In genomic region chr17:30307168-30307567, GRCm38 (mm10) we compare ENCODE assay signal across 32 mouse cellular contexts.
A peak's percentile ranks its signal among the peaks of the same experiment; 100 is the strongest.
DNase-seq lines count a peak whose midpoint lies in the region; ATAC-seq lines count a peak whose summit lies in the region.
"Had no signal": no experiment of that assay in that cellular context is flagged by ENCODE, and none has a peak within 500 bp of the region (broad histone marks: within the 10 kb centered on the region; RNA-seq: fewer than 3 reads in every experiment).

No protein-coding gene starts in this region.

- no peak for DNase-seq in heart, adult 8-10 months (ENCODE audit: low spot score)
- DNase-seq in midbrain, embryonic 11.5 days (ENCODE audit: low spot score, missing footprints), result peak; percentile 61
- DNase-seq in induced T-regulatory cell, adult 2 months (ENCODE audit: low read depth), result peak; percentile 10
- DNase-seq in thymus, postnatal 4 days, result no peak
- DNase-seq in c-Kit-positive CD71-positive TER-119-positive erythroid progenitor cells, embryonic 14.5 days (ENCODE audit: low spot score), result no peak
- DNase-seq: adrenal gland, postnatal 10 days; cerebellum, adult 11-12 months; cerebellum, adult 9-11 months; embryo, embryonic 11 days; gastrocnemius, adult 2 months; heart, postnatal 4 days; kidney, adult 2 months; kidney, postnatal 4 days; liver, embryonic 13.5 days; lung, adult 18-20 months; lung, postnatal 4 days; retina, postnatal 1 day; right cerebral cortex, postnatal 14 days had no signal

- no peaks in the 10 kb centered on the region for H3K36me3 ChIP-seq in heart, embryonic 13.5 days
- no peaks in the 10 kb centered on the region for H3K36me3 ChIP-seq in midbrain, embryonic 11.5 days (ENCODE audit: control insufficient read depth, insufficient read depth, low read length)
- H3K36me3 ChIP-seq in midbrain, embryonic 16.5 days (ENCODE audit: control insufficient read depth, insufficient read depth, low read length), result no peaks in the 10 kb centered on the region
- no peaks in the 10 kb centered on the region for H3K36me3 ChIP-seq in neural tube, embryonic 14.5 days (ENCODE audit: control insufficient read depth, insufficient read depth, low read length)
- H3K36me3 ChIP-seq: embryonic facial prominence, embryonic 12.5 days; heart, embryonic 10.5 days; intestine, embryonic 15.5 days; limb, embryonic 10.5 days; limb, embryonic 15.5 days; liver, embryonic 13.5 days; neural tube, embryonic 12.5 days; stomach, embryonic 15.5 days had no signal

- H3K4me2 ChIP-seq in heart, embryonic 13.5 days, result peak overlapping the region; percentile 9; the same call in 1 of the 2 replicates
- H3K4me2 ChIP-seq in midbrain, embryonic 11.5 days, result no peak overlapping the region
- H3K4me2 ChIP-seq in midbrain, embryonic 16.5 days (ENCODE audit: low read length), result no peak overlapping the region
- no peak overlapping the region for H3K4me2 ChIP-seq in neural tube, embryonic 14.5 days (ENCODE audit: low read depth, low read length)
- H3K4me2 ChIP-seq: embryonic facial prominence, embryonic 12.5 days; intestine, embryonic 15.5 days; limb, embryonic 15.5 days; liver, embryonic 13.5 days; neural tube, embryonic 12.5 days; stomach, embryonic 15.5 days had no signal

- H3K9me3 ChIP-seq in heart, embryonic 13.5 days, result no peaks in the 10 kb centered on the region
- H3K9me3 ChIP-seq in midbrain, embryonic 11.5 days (ENCODE audit: control insufficient read depth, low read length), result no peaks in the 10 kb centered on the region
- no peaks in the 10 kb centered on the region for H3K9me3 ChIP-seq in midbrain, embryonic 16.5 days (replicated peaks; ENCODE audit: control insufficient read depth, low read length, poor library complexity, severe bottlenecking)
- H3K9me3 ChIP-seq in neural tube, embryonic 14.5 days (ENCODE audit: control insufficient read depth, low read length), result no peaks in the 10 kb centered on the region
- H3K9me3 ChIP-seq: embryonic facial prominence, embryonic 12.5 days; heart, embryonic 10.5 days; intestine, embryonic 15.5 days; limb, embryonic 10.5 days; limb, embryonic 15.5 days; liver, embryonic 13.5 days; megakaryocyte, embryonic 14.5 days; neural tube, embryonic 12.5 days; stomach, embryonic 15.5 days had no signal

- no peaks in the 10 kb centered on the region for H3K27me3 ChIP-seq in heart, embryonic 13.5 days (replicated peaks)
- H3K27me3 ChIP-seq in midbrain, embryonic 11.5 days (ENCODE audit: control insufficient read depth, insufficient read depth, low read length), result no peaks in the 10 kb centered on the region
- no peaks in the 10 kb centered on the region for H3K27me3 ChIP-seq in midbrain, embryonic 16.5 days (ENCODE audit: control insufficient read depth, insufficient read depth, low read depth, low read length)
- H3K27me3 ChIP-seq in neural tube, embryonic 14.5 days (ENCODE audit: control insufficient read depth, insufficient read depth, low read length), result no peaks in the 10 kb centered on the region
- H3K27me3 ChIP-seq: embryonic facial prominence, embryonic 12.5 days; intestine, embryonic 15.5 days; limb, embryonic 15.5 days; liver, embryonic 13.5 days; megakaryocyte, embryonic 14.5 days; neural tube, embryonic 12.5 days; Patski; stomach, embryonic 15.5 days had no signal

- no peak overlapping the region for H3K9ac ChIP-seq in heart, embryonic 13.5 days
- no peak overlapping the region for H3K9ac ChIP-seq in midbrain, embryonic 11.5 days (ENCODE audit: low read length)
- no peak overlapping the region for H3K9ac ChIP-seq in midbrain, embryonic 16.5 days (ENCODE audit: low read depth, low read length)
- no peak overlapping the region for H3K9ac ChIP-seq in neural tube, embryonic 14.5 days (replicated peaks; ENCODE audit: low read depth, low read length)
- H3K9ac ChIP-seq: embryonic facial prominence, embryonic 12.5 days; intestine, embryonic 15.5 days; limb, embryonic 15.5 days; liver, embryonic 13.5 days; neural tube, embryonic 12.5 days; stomach, embryonic 15.5 days had no signal

- 56% methylated on average over 10 of the region's 10 CpGs for WGBS in heart, embryonic 13.5 days
- WGBS in midbrain, embryonic 11.5 days, result 76% methylated on average over 10 of the region's 10 CpGs
- 60% methylated on average over 10 of the region's 10 CpGs for WGBS in midbrain, embryonic 16.5 days
- WGBS in neural tube, embryonic 14.5 days, result 59% methylated on average over 10 of the region's 10 CpGs

- no peak overlapping the region for H3K4me3 ChIP-seq in heart, embryonic 13.5 days
- no peak overlapping the region for H3K4me3 ChIP-seq in midbrain, embryonic 11.5 days (ENCODE audit: low read depth, low read length)
- no peak overlapping the region for H3K4me3 ChIP-seq in midbrain, embryonic 16.5 days (ENCODE audit: low read depth, low read length)
- no peak overlapping the region for H3K4me3 ChIP-seq in neural tube, embryonic 14.5 days (ENCODE audit: low read depth, low read length)
- H3K4me3 ChIP-seq: embryonic facial prominence, embryonic 12.5 days; gastrocnemius, adult 2 months; heart, embryonic 10.5 days; intestine, embryonic 15.5 days; limb, embryonic 10.5 days; limb, embryonic 15.5 days; liver, embryonic 13.5 days; megakaryocyte, embryonic 14.5 days; neural tube, embryonic 12.5 days; stomach, embryonic 15.5 days had no signal

- peaks cover 24% of the 10 kb centered on the region for H3K4me1 ChIP-seq in heart, embryonic 13.5 days
- no peaks in the 10 kb centered on the region for H3K4me1 ChIP-seq in midbrain, embryonic 11.5 days (ENCODE audit: control insufficient read depth, insufficient read depth, low read length)
- peaks cover 25% of the 10 kb centered on the region for H3K4me1 ChIP-seq in midbrain, embryonic 16.5 days (ENCODE audit: control insufficient read depth, insufficient read depth, low read length)
- peaks cover 17% of the 10 kb centered on the region; the same call in 1 of the 2 replicates for H3K4me1 ChIP-seq in neural tube, embryonic 14.5 days (ENCODE audit: control insufficient read depth, insufficient read depth, low read length)
- H3K4me1 ChIP-seq: liver, embryonic 13.5 days had no signal

- ATAC-seq in heart, embryonic 13.5 days (ENCODE audit: extremely low read depth, insufficient number of reproducible peaks, low FRiP score, low TSS enrichment), result no peak
- no peak for ATAC-seq in midbrain, embryonic 11.5 days (ENCODE audit: low FRiP score)
- ATAC-seq in midbrain, embryonic 16.5 days, result no peak
- ATAC-seq in neural tube, embryonic 14.5 days (ENCODE audit: low read depth), result no peak
- ATAC-seq: forebrain, embryonic 16.5 days; intestine, embryonic 15.5 days; lung, postnatal 0 days; Patski had no signal

- no peak overlapping the region for H3K27ac ChIP-seq in heart, embryonic 13.5 days (replicated peaks)
- H3K27ac ChIP-seq in midbrain, embryonic 11.5 days (ENCODE audit: low read depth, low read length), result no peak overlapping the region
- no peak overlapping the region for H3K27ac ChIP-seq in midbrain, embryonic 16.5 days (ENCODE audit: low read length)
- peak overlapping the region; percentile 7; the same call in 1 of the 2 replicates for H3K27ac ChIP-seq in neural tube, embryonic 14.5 days (ENCODE audit: low read depth, low read length)
- H3K27ac ChIP-seq: embryonic facial prominence, embryonic 12.5 days; gastrocnemius, adult 2 months; heart, embryonic 10.5 days; intestine, embryonic 15.5 days; limb, embryonic 10.5 days; limb, embryonic 15.5 days; liver, embryonic 13.5 days; neural tube, embryonic 12.5 days; stomach, embryonic 15.5 days had no signal

Comparison
In these comparisons a context has a peak if more than half of its experiments do, and no peak if none do; other contexts are left out.
1. DNase-seq: peak in midbrain, embryonic 11.5 days (single experiment) and induced T-regulatory cell, adult 2 months (single experiment); none in heart, adult 8-10 months (single experiment), thymus, postnatal 4 days (single experiment) and c-Kit-positive CD71-positive TER-119-positive erythroid progenitor cells, embryonic 14.5 days (single experiment).